Mouse (Mus musculus) midbrain, embryonic 16.5 days (tissue): ENCODE measurements around the gene Arhgap19. TPM values are rescaled to one million over a fixed set of nuclear protein-coding genes. Genes with fewer than 3 reads are reported as not detected.

Experiments used
- ATAC-seq: fragments of 200-750 bp; cut with Nextera tagmentation; 2 replicates; pipeline ENCODE4 v1.8.0; 2017; ENCODE audit warnings: moderate TSS enrichment
- H3K27ac ChIP-seq: fragments of 300-500 bp; sonication (generic); 2 replicates; pipeline ENCODE4 v1.5.1; 2014; ENCODE audit warnings: mild to moderate bottlenecking, low read length, mixed read lengths
- H3K27me3 ChIP-seq: fragments of 300-500 bp; sonication (generic); 2 replicates; pipeline ENCODE4 v1.6.1; 2014; ENCODE audit warnings: low read depth, low read length, mixed read lengths; ENCODE audit not compliant: control insufficient read depth, insufficient read depth
- H3K36me3 ChIP-seq: fragments of 300-500 bp; sonication (generic); 2 replicates; pipeline ENCODE4 v1.6.1; 2014; ENCODE audit warnings: mild to moderate bottlenecking, low read length, moderate library complexity, mixed read lengths; ENCODE audit not compliant: control insufficient read depth, insufficient read depth
- H3K4me1 ChIP-seq: fragments of 300-500 bp; sonication (generic); 2 replicates; pipeline ENCODE4 v1.6.1; 2014; ENCODE audit warnings: mild to moderate bottlenecking, low read length, mixed read lengths; ENCODE audit not compliant: control insufficient read depth, insufficient read depth
- H3K4me2 ChIP-seq: fragments of 300-500 bp; sonication (generic); 2 replicates; pipeline ENCODE4 v1.6.1; 2014; ENCODE audit warnings: mild to moderate bottlenecking, low read length, mixed read lengths
- H3K4me3 ChIP-seq: fragments of 300-500 bp; sonication (generic); 2 replicates; pipeline ENCODE4 v1.5.1; 2014; ENCODE audit warnings: low read depth, mild to moderate bottlenecking, low read length, moderate library complexity, mixed read lengths
- H3K9ac ChIP-seq: fragments of 300-500 bp; sonication (generic); 2 replicates; pipeline ENCODE4 v1.6.1; 2014; ENCODE audit warnings: low read depth, low read length, mixed read lengths
- H3K9me3 ChIP-seq: fragments of 300-500 bp; sonication (generic); replicated peaks from 2 replicates; pipeline ENCODE4 v1.6.1; 2014; ENCODE audit warnings: mild to moderate bottlenecking, low read length, mixed read lengths; ENCODE audit not compliant: control insufficient read depth, poor library complexity, severe bottlenecking
- WGBS: fragments of 180-500 bp; shearing (Covaris S2); extraction: QIAGEN DNeasy Blood & Tissue Kit; methylation state at CpG from one replicate; pipeline ENCODE4 v1.1.7; 2014; 5-methylcytosine and 5-hydroxymethylcytosine counted together
- polyA plus RNA-seq: library from polyadenylated mRNA; unstranded; fragments of >200 nt; fragmentation: Nextera tagmentation; extraction: Ambion mirVana; gene quantifications from 2 replicates; pipeline ENCODE4 v1.2.1, GENCODE M21; 2015

Gene Arhgap19
- polyA plus RNA-seq, 1 experiment from 2014 or later = 4.3 TPM

DNA sequence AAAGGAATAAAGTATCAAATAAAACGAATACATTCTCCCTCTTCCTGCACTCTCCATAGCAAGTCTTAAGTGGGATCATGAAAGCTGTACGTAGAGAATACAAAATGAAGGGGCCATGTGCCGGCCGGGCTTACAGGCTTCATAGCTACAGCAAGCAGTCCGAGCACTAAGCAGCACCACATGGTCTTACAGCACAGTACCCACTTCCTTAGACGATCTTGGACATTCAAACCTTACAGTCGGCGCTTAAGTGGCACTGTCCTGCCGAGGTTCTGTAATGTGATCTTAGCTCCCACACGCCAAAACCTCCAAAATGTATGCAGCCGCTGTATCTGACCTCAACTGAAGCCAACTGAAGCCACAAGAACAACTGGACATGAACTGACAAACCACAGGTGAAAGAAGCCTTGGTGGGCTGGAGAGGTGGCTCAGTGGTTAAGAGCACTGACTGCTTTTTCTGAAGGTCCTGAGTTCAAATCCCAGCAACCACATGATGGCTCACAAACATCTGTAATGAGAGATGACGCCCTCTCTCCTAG, 5.0 kb downstream of the Arhgap19 start:
- no peak overlapping the region for H3K27ac ChIP-seq
- H3K36me3 ChIP-seq = no peaks in the 10 kb centered on the region
- no peak overlapping the region for H3K4me3 ChIP-seq
- H3K27me3 ChIP-seq = no peaks in the 10 kb centered on the region
- peaks cover 9% of the 10 kb centered on the region for H3K4me1 ChIP-seq
- WGBS = 82% methylated on average over 12 of the region's 12 CpGs
- no peak overlapping the region for H3K9ac ChIP-seq
- no peaks in the 10 kb centered on the region for H3K9me3 ChIP-seq
- ATAC-seq = no peak
- no peak overlapping the region for H3K4me2 ChIP-seq

DNA sequence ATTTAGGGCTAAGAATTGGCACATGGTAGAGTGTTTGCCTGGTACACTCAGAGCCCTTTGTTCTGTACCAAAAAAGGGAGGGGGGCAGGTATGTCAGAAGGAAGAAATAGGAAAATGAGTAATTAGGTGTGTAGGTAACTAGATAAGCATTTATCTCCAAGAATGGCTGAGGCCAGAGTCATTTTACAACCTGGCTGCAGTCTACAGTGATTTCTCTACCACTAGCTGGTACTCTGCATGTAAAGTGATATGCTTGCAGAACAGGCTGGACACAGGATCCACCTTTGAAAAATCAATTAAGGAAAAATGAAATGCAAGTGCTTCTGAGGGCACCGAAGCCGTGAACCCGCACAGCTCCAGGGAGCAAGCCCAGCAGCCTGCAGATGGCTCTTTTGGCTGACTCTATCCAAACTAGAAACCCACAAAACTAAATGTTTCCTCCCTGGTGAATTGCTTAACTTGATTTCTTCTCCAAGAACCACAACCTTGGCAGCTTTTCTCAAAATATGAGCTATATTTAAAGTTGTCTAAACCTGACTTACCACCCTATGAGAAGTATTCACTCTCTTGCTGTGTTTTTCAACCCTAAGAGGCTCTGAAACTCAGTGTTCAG, 5.6 kb downstream of the Arhgap19 start:
- no peak overlapping the region for H3K4me3 ChIP-seq
- H3K36me3 ChIP-seq = no peaks in the 10 kb centered on the region
- no peak for ATAC-seq
- no peaks in the 10 kb centered on the region for H3K9me3 ChIP-seq
- no peaks in the 10 kb centered on the region for H3K27me3 ChIP-seq
- H3K4me2 ChIP-seq = no peak overlapping the region
- H3K27ac ChIP-seq = no peak overlapping the region
- H3K4me1 ChIP-seq = peaks cover 9% of the 10 kb centered on the region
- 78% methylated on average over 3 of the region's 3 CpGs for WGBS
- H3K9ac ChIP-seq = no peak overlapping the region

DNA sequence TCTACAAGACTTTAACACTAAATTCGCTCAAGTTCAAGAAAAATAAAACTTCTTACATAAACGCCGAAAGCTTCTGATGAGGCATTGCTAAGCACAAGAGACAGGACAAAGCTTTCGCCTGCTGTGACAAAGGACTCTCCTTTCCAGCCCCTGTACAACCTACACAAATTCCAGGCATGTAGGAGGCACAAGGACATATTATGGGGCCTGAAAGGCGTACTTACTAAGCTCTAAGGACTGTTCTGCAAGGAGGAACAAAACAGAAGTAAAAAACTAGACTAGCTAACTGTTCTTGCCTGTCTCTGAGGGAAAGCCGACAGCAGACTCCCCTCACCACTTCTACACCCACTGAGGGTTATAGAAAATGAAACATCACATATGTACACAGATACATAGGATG, 6.9 kb downstream of the Arhgap19 start:
- Histone ChIP-seq H3K4me3 (no peak overlapping the region), H3K27ac (no peak overlapping the region), H3K9me3 (no peaks in the 10 kb centered on the region), H3K36me3 (no peaks in the 10 kb centered on the region), H3K4me2 (no peak overlapping the region), H3K4me1 (no peaks in the 10 kb centered on the region), H3K27me3 (no peaks in the 10 kb centered on the region), H3K9ac (no peak overlapping the region)
- 28% methylated on average over 6 of the region's 6 CpGs for WGBS
- no peak for ATAC-seq

DNA sequence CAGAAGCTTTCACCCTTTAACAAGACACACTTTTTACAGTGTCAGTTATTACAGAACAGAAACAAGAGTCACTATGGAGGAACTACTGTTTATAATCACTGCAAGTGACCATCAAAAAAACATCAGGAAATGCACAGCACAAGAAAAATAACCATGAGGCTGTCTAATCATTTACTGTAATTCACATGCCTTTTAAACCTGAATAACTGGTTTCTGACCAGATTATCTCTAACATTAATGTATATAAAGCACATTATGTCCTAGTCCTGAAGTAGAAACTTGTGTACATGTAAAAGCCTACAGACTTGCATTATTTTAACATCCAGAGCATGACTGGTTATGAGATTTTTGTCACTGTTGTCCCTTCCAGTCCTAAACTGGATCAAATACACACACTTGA, 7.8 kb downstream of the Arhgap19 start:
- Histone ChIP-seq H3K4me2 (no peak overlapping the region), H3K9ac (no peak overlapping the region), H3K27me3 (no peaks in the 10 kb centered on the region), H3K4me1 (no peaks in the 10 kb centered on the region), H3K27ac (no peak overlapping the region), H3K36me3 (no peaks in the 10 kb centered on the region), H3K9me3 (no peaks in the 10 kb centered on the region), H3K4me3 (no peak overlapping the region)
- no peak for ATAC-seq

DNA sequence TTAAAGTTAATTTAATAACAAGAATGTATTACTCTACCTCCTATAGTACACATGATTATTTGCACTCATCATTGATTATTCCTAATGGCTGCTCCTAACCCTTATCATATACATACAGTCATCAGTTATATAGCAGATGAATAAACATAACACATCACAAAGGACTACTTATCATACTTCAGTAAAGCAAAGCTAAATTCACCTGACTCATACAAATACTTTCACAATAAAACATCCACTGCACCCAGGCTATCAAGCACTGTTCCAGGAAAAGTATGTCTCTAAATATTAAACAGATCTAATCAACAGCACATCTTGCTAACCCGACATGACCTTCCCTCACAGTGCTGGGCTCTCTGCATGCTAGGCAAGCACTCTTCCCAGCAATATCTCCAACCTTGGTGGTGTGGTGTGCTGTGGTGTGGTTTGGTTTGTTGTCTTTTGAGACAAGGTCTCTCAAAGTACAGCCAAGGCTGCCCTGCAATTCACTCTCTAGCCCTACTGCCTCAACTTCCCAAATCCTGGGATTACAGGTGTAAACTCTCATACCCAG, 8.8 kb downstream of the Arhgap19 start:
- Histone ChIP-seq H3K4me3 (no peak overlapping the region), H3K4me1 (no peaks in the 10 kb centered on the region), H3K9me3 (no peaks in the 10 kb centered on the region), H3K36me3 (no peaks in the 10 kb centered on the region), H3K27ac (no peak overlapping the region), H3K9ac (no peak overlapping the region), H3K4me2 (no peak overlapping the region), H3K27me3 (no peaks in the 10 kb centered on the region)
- WGBS = 90% methylated on average over 1 of the region's 1 CpGs
- ATAC-seq = no peak

DNA sequence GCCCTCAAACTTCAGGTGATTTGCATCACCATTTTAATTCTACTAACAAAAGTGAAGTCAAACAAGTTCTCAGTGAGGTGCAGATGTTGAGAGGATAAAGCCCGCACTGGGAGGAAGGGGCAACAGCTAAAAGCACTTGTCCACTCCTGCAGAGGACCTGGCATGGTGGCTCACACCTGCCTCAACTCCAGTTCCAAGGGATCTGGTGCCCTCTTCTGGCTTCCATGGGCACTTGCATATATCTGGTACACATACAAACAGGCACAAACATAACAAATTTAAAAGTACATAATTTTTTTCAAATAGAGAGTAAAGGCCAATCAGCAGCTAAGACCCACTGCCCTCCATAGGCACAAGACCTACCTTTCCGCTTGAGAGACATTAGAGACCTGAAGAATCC, 10.5 kb downstream of the Arhgap19 start:
- 96% methylated on average over 2 of the region's 2 CpGs for WGBS
- no peak overlapping the region for H3K4me3 ChIP-seq
- H3K27ac ChIP-seq = no peak overlapping the region
- no peaks in the 10 kb centered on the region for H3K4me1 ChIP-seq
- H3K36me3 ChIP-seq = no peaks in the 10 kb centered on the region
- H3K9me3 ChIP-seq = no peaks in the 10 kb centered on the region
- no peak overlapping the region for H3K9ac ChIP-seq
- no peaks in the 10 kb centered on the region for H3K27me3 ChIP-seq
- ATAC-seq = no peak
- H3K4me2 ChIP-seq = no peak overlapping the region

DNA sequence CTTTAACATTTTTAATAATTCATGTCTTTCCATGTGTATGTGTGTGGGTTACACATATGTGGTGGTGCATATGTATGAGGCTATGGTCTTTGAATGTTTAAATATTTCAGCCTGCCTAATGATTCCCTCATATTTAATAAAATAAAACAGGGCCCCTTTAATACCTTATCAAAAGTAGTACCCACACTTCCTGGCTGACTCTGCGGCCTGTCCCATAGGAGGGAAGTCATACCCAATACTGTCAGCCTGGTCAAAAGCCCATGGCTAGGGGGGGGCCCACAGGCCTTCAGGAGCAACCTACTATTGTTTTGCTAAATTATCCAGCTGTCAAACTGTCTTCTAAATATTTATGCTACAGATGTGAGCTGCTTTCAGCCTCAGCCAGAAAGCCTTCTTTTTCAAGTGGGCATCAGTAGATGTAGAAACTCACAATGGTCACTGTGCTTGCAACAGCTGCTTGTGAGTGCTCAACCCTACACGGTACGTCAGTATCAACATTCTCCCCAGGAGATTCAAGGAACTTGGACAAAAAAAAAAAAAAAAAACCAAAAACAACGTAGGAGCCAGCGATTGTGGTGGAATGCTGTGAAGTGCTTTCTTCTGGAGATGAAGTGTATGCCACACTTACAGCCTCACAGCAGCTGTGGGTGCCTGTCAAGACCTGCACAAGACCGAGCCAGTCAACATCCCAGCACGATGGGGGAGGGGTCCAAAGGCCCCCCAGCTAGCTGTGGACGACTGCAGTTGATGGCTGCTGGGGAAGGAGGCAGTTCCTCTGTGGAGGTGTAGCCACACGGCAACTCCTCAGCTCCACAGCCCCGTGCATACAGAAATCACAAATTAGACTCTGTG, 12.5 kb downstream of the Arhgap19 start:
- Histone ChIP-seq H3K4me1 (no peaks in the 10 kb centered on the region), H3K27me3 (no peaks in the 10 kb centered on the region), H3K9ac (no peak overlapping the region), H3K36me3 (no peaks in the 10 kb centered on the region), H3K27ac (no peak overlapping the region), H3K4me3 (no peak overlapping the region), H3K4me2 (no peak overlapping the region), H3K9me3 (no peaks in the 10 kb centered on the region)
- 70% methylated on average over 10 of the region's 10 CpGs for WGBS
- ATAC-seq = no peak

DNA sequence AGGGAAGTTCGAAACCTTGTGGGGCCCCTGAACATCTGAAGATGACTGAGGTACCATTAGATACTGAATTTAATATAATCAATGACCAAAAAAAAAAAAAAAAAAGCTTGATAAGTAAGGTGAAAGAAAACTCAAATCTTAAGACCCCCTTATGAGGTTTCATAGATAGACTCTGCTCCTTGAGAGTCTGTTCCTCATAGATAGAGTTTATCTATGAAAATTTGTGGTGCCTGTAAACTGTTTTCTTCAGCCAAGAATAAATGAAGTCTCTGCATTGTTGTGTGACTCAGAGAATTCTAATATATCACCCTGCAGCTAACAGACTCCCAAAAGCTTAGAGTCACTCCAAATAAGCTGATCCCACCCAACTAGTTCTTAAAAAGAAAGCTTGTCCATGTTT, 15.0 kb downstream of the Arhgap19 start:
- Histone ChIP-seq H3K4me2 (no peak overlapping the region), H3K9ac (no peak overlapping the region), H3K36me3 (no peaks in the 10 kb centered on the region), H3K4me3 (no peak overlapping the region), H3K27ac (no peak overlapping the region), H3K4me1 (no peaks in the 10 kb centered on the region), H3K9me3 (no peaks in the 10 kb centered on the region), H3K27me3 (no peaks in the 10 kb centered on the region)
- ATAC-seq = no peak
- 93% methylated on average over 1 of the region's 1 CpGs for WGBS

DNA sequence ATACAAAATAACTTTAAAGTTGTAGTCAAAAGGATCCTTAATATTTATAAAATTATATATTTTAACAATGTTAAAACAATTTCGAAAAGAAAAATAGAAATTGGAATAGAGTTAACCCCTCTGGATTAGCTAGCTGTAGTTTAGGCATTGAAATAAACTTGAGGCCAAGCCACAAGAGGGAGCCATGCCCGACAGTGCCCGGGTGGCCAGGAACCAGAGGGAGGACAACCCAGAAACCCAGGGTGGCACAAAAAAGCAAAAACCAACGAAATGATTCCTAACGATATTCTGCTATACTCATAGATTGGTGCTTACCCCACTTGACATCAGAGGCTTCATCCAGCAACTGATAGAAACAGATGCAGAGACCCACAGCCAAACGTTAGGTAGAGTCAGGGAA, 24.3 kb downstream of the Arhgap19 start:
- WGBS = 87% methylated on average over 6 of the region's 6 CpGs
- ATAC-seq = no peak
- no peak overlapping the region for H3K4me2 ChIP-seq

More for the DNA sequence above, 24.3 kb downstream of the Arhgap19 start:
- no peaks in the 10 kb centered on the region for H3K27me3 ChIP-seq
- no peaks in the 10 kb centered on the region for H3K36me3 ChIP-seq
- no peak overlapping the region for H3K9ac ChIP-seq
- H3K4me3 ChIP-seq = no peak overlapping the region
- H3K4me1 ChIP-seq = no peaks in the 10 kb centered on the region
- H3K27ac ChIP-seq = no peak overlapping the region
- no peaks in the 10 kb centered on the region for H3K9me3 ChIP-seq
